Mouse (Mus musculus) G1E-ER4 (cell line): ENCODE results near the gene Rbp4. TPM values are rescaled to one million over a fixed set of nuclear protein-coding genes. Genes with fewer than 3 reads are reported as not detected.

ENCODE experiments used
- GATA1 ChIP-seq: IDR thresholded peaks from one replicate; pipeline ENCODE4 v1.8.0; 2012; ENCODE audit warnings: low read length, inconsistent platforms
- polyA plus RNA-seq: library from polyadenylated mRNA; stranded (reverse); fragments of >175 nt; gene quantifications from 2 replicates; pipeline ENCODE4 v1.2.3, GENCODE M21; 2012

The Rbp4 gene
- not detected in 2 replicates for polyA plus RNA-seq

DNA sequence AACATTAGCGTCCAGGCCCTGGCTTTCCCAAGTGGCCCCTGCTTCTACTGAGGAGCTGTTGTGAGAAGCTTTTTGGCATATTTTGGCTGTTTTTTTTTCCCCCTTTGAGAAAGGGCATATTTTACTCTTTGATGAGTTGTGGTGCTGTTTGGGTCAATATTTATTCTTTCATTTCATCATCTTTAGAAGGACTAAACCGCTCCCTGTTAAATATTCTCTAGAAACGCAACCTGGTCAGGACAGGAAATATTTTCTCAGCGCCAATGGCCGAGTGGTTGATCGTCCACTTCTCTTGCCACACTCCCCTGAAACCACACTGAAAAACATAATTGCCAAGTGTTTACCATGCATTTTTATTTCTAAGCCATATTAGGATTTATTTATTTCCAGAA lies at the start of gene Rbp4:
Rbp4 (minus strand) TSS at position 63 of the 392 bp plus-strand sequence.
- TF ChIP-seq GATA1 = no peak

- no peak for TF ChIP-seq GATA1
Measured at GRCm38 (mm10) chr19:38164633-38165032, 39.6 kb upstream of the Rbp4 start.

DNA sequence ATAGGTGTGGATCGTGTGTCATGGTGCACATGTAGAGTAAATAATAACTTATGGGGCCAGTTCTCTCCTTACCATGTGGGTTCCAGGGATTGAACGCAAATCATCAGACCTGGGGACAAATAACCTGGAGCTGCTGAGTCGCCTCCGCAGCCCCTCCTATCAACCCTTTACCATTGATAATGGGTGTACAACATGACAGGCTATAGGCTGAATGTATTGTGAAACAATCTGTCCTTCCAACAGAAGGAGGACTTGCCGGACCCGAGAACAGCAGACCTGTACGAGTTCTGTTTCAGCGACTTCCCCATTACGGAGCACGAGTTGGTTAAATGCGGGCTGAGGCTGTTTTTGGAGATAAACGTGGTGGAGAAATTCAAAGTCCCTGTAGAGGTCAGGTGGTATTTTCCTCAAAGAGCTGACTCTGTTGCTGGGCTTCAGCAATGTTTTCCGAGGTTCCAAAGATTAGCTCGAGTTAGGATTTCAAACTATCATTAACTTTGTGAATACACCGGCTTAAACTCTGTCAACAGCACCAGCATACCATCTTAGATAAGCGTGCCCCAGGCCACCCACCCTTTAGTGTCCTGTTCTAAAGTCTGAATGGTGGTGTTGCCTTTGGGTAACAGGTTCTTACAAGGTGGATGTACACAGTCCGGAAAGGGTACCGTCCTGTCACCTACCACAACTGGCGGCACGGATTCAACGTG lies 36.7 kb upstream of the Rbp4 start:
- no peak for TF ChIP-seq GATA1

GRCm38 (mm10) chr19:38156243-38156642 lies 31.2 kb upstream of the Rbp4 start:
- no peak for TF ChIP-seq GATA1

DNA sequence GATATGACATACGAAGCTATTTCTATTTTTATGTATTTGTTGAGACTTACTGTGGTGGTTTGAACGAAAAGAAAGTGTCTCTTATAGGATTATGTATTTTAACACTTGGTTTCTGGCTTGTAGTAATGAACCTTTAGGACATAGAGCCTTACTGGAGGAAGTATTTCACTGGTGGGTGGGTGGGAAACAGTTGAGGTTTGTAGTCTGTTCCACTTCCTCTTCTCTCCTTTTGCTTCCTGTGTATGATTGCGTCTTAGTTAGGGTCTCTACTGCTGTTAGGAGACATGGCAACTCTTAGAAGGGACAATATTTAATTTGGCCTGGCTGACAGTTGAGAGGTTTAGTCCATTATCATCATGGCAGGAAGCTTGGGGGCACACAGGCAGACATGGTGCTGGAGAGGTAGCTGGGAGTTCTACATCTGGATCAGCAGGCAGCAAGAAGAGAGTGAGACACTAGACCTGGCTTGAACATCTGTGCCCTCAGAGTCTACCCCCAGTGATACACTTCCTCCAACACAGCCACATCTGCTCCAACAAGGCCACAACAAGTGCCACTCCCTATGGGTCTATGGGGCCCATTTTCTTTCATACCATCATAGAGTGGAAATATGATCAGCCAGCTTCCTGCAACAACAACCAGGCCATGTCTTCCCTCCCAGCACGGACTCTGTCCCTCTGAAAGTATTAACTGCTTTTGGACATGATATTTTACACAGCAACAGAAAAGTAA lies 18.6 kb upstream of the Rbp4 start:
- TF ChIP-seq GATA1 = no peak

- TF ChIP-seq GATA1 = no peak
Measured at GRCm38 (mm10) chr19:38134806-38135205, 9.7 kb upstream of the Rbp4 start.

GRCm38 (mm10) chr19:38133986-38134385 lies 8.9 kb upstream of the Rbp4 start:
- TF ChIP-seq GATA1 = no peak

- no peak for TF ChIP-seq GATA1
Measured at GRCm38 (mm10) chr19:38132481-38132880, 7.4 kb upstream of the Rbp4 start, which contains the start of gene Pde6c. Gene Pde6c (plus strand): TSS chr19:38132781.

DNA sequence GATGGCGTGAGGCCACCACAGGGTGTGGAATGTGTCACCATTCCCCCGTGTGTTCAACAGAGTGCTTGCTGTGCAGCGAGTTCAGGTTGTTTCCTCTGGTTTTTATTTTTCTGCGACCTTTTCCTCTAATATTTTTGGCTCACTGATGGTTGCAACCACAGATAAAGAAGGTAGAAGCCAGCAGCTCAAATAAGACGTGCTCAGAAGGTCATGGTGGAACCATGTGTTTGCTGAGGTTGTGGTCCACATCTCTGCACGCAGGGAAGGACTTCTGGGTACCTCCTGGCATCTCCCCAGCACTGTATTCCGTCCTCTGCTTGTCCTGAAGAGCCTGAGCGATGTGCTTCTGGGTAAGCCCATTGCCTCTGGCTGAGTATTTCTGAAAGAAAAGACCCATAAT lies 1.6 kb upstream of the Rbp4 start:
- TF ChIP-seq GATA1 = no peak

DNA sequence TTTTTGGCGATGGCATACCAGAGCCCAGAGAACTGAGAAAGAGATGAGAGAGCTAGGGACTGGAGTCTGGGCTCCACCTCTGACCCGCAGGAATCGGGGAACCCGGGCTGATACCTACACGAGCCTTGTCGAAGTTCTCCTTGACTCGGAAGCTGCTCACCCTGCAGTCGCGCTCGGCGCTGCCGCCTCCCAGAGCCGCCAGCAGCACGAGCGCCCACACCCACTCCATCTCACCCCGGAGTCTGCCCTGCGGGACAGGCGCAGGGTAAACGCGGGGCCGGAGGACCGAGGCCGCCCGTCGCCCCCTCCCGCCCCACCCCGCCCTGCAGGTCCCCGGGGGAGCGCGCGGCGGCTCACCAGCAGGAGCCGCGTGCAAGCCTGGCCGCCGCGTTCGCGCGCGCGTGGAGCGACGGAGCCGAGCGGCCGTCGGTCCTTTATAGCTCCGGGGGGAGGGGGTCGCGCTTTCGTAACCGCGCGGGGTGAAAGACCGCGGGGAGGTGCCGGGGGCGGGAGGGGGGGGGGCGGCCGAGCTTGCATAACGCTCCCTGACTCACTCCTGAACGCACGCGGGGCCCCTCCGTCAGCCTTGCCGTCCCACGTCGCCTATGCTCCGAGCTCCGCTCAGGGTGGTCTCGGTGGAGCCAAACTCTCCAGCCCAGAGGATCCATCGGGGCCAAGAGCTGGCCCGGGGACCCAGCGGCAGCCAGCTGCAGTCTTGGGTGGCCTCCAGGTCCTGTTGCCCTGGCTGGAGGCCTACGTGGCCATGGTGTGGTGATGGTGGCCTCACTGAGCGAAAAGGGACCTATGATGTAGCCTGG lies 471 bp downstream of the Rbp4 start:
- TF ChIP-seq GATA1 = no peak

- TF ChIP-seq GATA1 = no peak
Measured at GRCm38 (mm10) chr19:38123921-38124320, 1.2 kb downstream of the Rbp4 start.

GRCm38 (mm10) chr19:38120123-38120760 lies 4.8 kb downstream of the Rbp4 start:
- no peak for TF ChIP-seq GATA1

DNA sequence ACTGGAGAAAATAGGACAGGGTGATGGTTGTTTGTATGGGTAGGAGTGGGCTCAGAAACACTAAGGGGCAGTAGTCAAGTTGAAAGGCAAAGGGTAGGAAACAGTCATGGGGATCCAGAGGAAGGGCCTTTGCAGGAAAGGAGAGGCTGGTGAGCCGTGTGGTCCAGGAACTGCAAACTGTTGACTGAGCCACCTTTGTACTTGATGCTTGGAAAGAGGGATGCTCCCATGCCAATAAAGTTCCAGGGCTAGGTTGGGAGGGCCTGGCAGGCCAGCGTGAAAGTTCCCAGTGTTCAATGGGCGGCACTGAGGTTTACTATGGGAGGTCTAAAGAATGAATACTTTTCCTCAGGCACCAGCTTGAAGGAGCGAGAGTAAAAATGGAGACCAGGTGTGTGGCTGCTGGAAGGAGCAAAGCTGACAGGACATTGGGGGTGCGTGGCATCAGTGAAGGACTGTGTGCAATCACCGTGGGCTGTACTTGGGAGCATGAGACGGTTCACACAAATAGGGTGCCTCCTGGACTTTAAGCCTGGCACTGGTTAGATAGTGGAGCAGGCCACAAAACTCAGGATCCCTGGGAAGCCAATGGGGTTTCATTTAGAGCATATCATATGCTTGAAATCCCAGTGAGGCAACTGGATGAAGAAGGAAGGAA lies 10.1 kb downstream of the Rbp4 start:
- no peak for TF ChIP-seq GATA1

GRCm38 (mm10) chr19:38112575-38112974 lies 12.5 kb downstream of the Rbp4 start:
- no peak for TF ChIP-seq GATA1

GRCm38 (mm10) chr19:38111056-38111455 lies 14.0 kb downstream of the Rbp4 start:
- TF ChIP-seq GATA1 = no peak
